Mouse (Mus musculus) retina, postnatal 1 day (tissue): Measurements from ENCODE around the gene Slc26a11.

Source experiments
- DNase-seq: peaks from one replicate; pipeline ENCODE4 v3.0.0-alpha.2; 2012

The Slc26a11 gene

GRCm38 (mm10) chr11:119402501-119403160 is 47.3 kb downstream of the Slc26a11 start:
- no peak for DNase-seq

- DNase-seq: peak; percentile 68
These were observed 49.3 kb downstream of the Slc26a11 start for GRCm38 (mm10) chr11:119404627-119405026.

GRCm38 (mm10) chr11:119407381-119407780 is 52.0 kb downstream of the Slc26a11 start:
- no peak for DNase-seq

GRCm38 (mm10) chr11:119407977-119408376 is 52.6 kb downstream of the Slc26a11 start:
- DNase-seq: no peak

GRCm38 (mm10) chr11:119419327-119420118 is 64.2 kb downstream of the Slc26a11 start:
- DNase-seq: no peak

GRCm38 (mm10) chr11:119420426-119420825 is 65.1 kb downstream of the Slc26a11 start:
- no peak for DNase-seq

GRCm38 (mm10) chr11:119427431-119427830 is 72.1 kb downstream of the Slc26a11 start:
- DNase-seq: no peak

GRCm38 (mm10) chr11:119427986-119428385 is 72.6 kb downstream of the Slc26a11 start:
- DNase-seq: no peak

- peak; percentile 82 for DNase-seq
These were observed 73.3 kb downstream of the Slc26a11 start for GRCm38 (mm10) chr11:119428649-119429136.
